Mouse (Mus musculus) forebrain, embryonic 16.5 days (tissue): ENCODE results near the gene Fmnl2. TPM values are rescaled to one million over a fixed set of nuclear protein-coding genes. Genes with fewer than 3 reads are reported as not detected.

Experiments
- ATAC-seq: fragments of 200-750 bp; cut with Nextera tagmentation; 2 replicates; pipeline ENCODE4 v1.8.0; 2017; ENCODE audit warnings: mild to moderate bottlenecking, moderate library complexity
- H3K27ac ChIP-seq: fragments of 300-500 bp; sonication (generic); 2 replicates; pipeline ENCODE4 v1.5.1; 2014; ENCODE audit warnings: low read length, control low read depth
- H3K27me3 ChIP-seq: fragments of 300-500 bp; sonication (generic); replicated peaks from 2 replicates; pipeline ENCODE4 v1.6.1; 2014; ENCODE audit warnings: low read length; ENCODE audit not compliant: control insufficient read depth, insufficient read depth
- H3K36me3 ChIP-seq: fragments of 300-500 bp; sonication (generic); 2 replicates; pipeline ENCODE4 v1.6.1; 2014; ENCODE audit not compliant: control insufficient read depth, insufficient read depth
- H3K4me1 ChIP-seq: fragments of 300-500 bp; sonication (generic); replicated peaks from 2 replicates; pipeline ENCODE4 v1.6.1; 2014; ENCODE audit warnings: low read length; ENCODE audit not compliant: control insufficient read depth, insufficient read depth
- H3K4me2 ChIP-seq: fragments of 300-500 bp; sonication (generic); 2 replicates; pipeline ENCODE4 v1.6.1; 2014; ENCODE audit warnings: mild to moderate bottlenecking, low read length, control low read depth
- H3K4me3 ChIP-seq: fragments of 300-500 bp; sonication (generic); replicated peaks from 2 replicates; pipeline ENCODE4 v1.5.1; 2014; ENCODE audit warnings: mild to moderate bottlenecking, low read length, control low read depth
- H3K9ac ChIP-seq: fragments of 300-500 bp; sonication (generic); replicated peaks from 2 replicates; pipeline ENCODE4 v1.6.1; 2014; ENCODE audit warnings: low read depth, low read length, control low read depth
- H3K9me3 ChIP-seq: fragments of 300-500 bp; sonication (generic); 2 replicates; pipeline ENCODE4 v1.6.1; 2016; ENCODE audit warnings: low read length; ENCODE audit not compliant: control insufficient read depth
- WGBS: fragments of 180-500 bp; shearing (Covaris S2); extraction: QIAGEN DNeasy Blood & Tissue Kit; methylation state at CpG from one replicate; pipeline ENCODE4 v1.1.7; 2014; 5-methylcytosine and 5-hydroxymethylcytosine counted together
- polyA plus RNA-seq: library from polyadenylated mRNA; unstranded; fragments of >200 nt; fragmentation: Nextera tagmentation; extraction: Ambion mirVana; gene quantifications from 2 replicates; pipeline ENCODE4 v1.2.1, GENCODE M21; 2015

Gene Fmnl2
- polyA plus RNA-seq, 1 experiment from 2014 or later = 15.5 TPM

- no peak for ATAC-seq
- Histone ChIP-seq H3K9ac (no peak overlapping the region), H3K4me1 (peaks cover 12% of the 10 kb centered on the region), H3K27me3 (no peaks in the 10 kb centered on the region), H3K36me3 (no peaks in the 10 kb centered on the region), H3K9me3 (no peaks in the 10 kb centered on the region), H3K4me3 (no peak overlapping the region), H3K4me2 (no peak overlapping the region), H3K27ac (no peak overlapping the region)
- WGBS = 75% methylated on average over 2 of the region's 2 CpGs
Measured at GRCm38 (mm10) chr2:53079693-53080286, 222.1 kb downstream of the Fmnl2 start.

GRCm38 (mm10) chr2:53082045-53082444, 224.4 kb downstream of the Fmnl2 start:
- H3K9me3 ChIP-seq = no peaks in the 10 kb centered on the region
- H3K27me3 ChIP-seq = no peaks in the 10 kb centered on the region
- H3K4me3 ChIP-seq = no peak overlapping the region
- no peaks in the 10 kb centered on the region for H3K36me3 ChIP-seq
- H3K9ac ChIP-seq = no peak overlapping the region
- H3K4me1 ChIP-seq = peaks cover 10% of the 10 kb centered on the region
- WGBS = 41% methylated on average over 4 of the region's 4 CpGs
- ATAC-seq = peak; percentile 44
- no peak overlapping the region for H3K4me2 ChIP-seq
- no peak overlapping the region for H3K27ac ChIP-seq

GRCm38 (mm10) chr2:53082501-53082900, 224.8 kb downstream of the Fmnl2 start:
- 31% methylated on average over 5 of the region's 5 CpGs for WGBS
- H3K36me3 ChIP-seq = no peaks in the 10 kb centered on the region
- no peak overlapping the region for H3K4me3 ChIP-seq
- H3K9me3 ChIP-seq = no peaks in the 10 kb centered on the region
- no peaks in the 10 kb centered on the region for H3K27me3 ChIP-seq
- no peak overlapping the region for H3K9ac ChIP-seq
- ATAC-seq = peak; percentile 74
- H3K4me2 ChIP-seq = no peak overlapping the region
- no peak overlapping the region for H3K27ac ChIP-seq
- H3K4me1 ChIP-seq = peaks cover 10% of the 10 kb centered on the region

GRCm38 (mm10) chr2:53083241-53083640, 225.6 kb downstream of the Fmnl2 start:
- WGBS = 17% methylated on average over 1 of the region's 1 CpGs
- Histone ChIP-seq H3K4me2 (no peak overlapping the region), H3K4me1 (peaks cover 10% of the 10 kb centered on the region), H3K9ac (no peak overlapping the region), H3K36me3 (no peaks in the 10 kb centered on the region), H3K27me3 (no peaks in the 10 kb centered on the region), H3K27ac (no peak overlapping the region), H3K4me3 (no peak overlapping the region), H3K9me3 (no peaks in the 10 kb centered on the region)
- ATAC-seq = peak; percentile 49

GRCm38 (mm10) chr2:53085617-53086202, 228.1 kb downstream of the Fmnl2 start:
- Histone ChIP-seq H3K27ac (no peak overlapping the region), H3K4me3 (no peak overlapping the region), H3K4me1 (peaks cover 10% of the 10 kb centered on the region), H3K9me3 (no peaks in the 10 kb centered on the region), H3K36me3 (no peaks in the 10 kb centered on the region), H3K4me2 (no peak overlapping the region), H3K27me3 (no peaks in the 10 kb centered on the region), H3K9ac (no peak overlapping the region)
- no peak for ATAC-seq
- WGBS = 54% methylated on average over 9 of the region's 9 CpGs

GRCm38 (mm10) chr2:53088744-53089143, 231.1 kb downstream of the Fmnl2 start:
- Histone ChIP-seq H3K4me1 (no peaks in the 10 kb centered on the region), H3K9me3 (no peaks in the 10 kb centered on the region), H3K27me3 (no peaks in the 10 kb centered on the region), H3K36me3 (no peaks in the 10 kb centered on the region), H3K27ac (no peak overlapping the region), H3K4me2 (no peak overlapping the region), H3K4me3 (no peak overlapping the region), H3K9ac (no peak overlapping the region)
- ATAC-seq = no peak
- WGBS = 90% methylated on average over 3 of the region's 3 CpGs

- no peaks in the 10 kb centered on the region for H3K36me3 ChIP-seq
- H3K27ac ChIP-seq = no peak overlapping the region
- H3K4me1 ChIP-seq = no peaks in the 10 kb centered on the region
- no peak overlapping the region for H3K9ac ChIP-seq
- H3K4me2 ChIP-seq = no peak overlapping the region
- WGBS = 92% methylated on average over 9 of the region's 9 CpGs
- no peak for ATAC-seq
- no peaks in the 10 kb centered on the region for H3K27me3 ChIP-seq
- no peaks in the 10 kb centered on the region for H3K9me3 ChIP-seq
- H3K4me3 ChIP-seq = no peak overlapping the region
Measured at GRCm38 (mm10) chr2:53095031-53095430, 237.4 kb downstream of the Fmnl2 start.

GRCm38 (mm10) chr2:53095489-53095888, 237.8 kb downstream of the Fmnl2 start:
- Histone ChIP-seq H3K4me1 (no peaks in the 10 kb centered on the region), H3K4me3 (no peak overlapping the region), H3K27me3 (no peaks in the 10 kb centered on the region), H3K9ac (no peak overlapping the region), H3K9me3 (no peaks in the 10 kb centered on the region), H3K4me2 (no peak overlapping the region), H3K27ac (no peak overlapping the region), H3K36me3 (no peaks in the 10 kb centered on the region)
- ATAC-seq = no peak
- WGBS = 96% methylated on average over 3 of the region's 3 CpGs

GRCm38 (mm10) chr2:53100093-53100492, 242.4 kb downstream of the Fmnl2 start:
- Histone ChIP-seq H3K9me3 (no peaks in the 10 kb centered on the region), H3K4me2 (no peak overlapping the region), H3K9ac (no peak overlapping the region), H3K36me3 (peaks cover 3% of the 10 kb centered on the region), H3K4me1 (no peaks in the 10 kb centered on the region), H3K27ac (no peak overlapping the region), H3K4me3 (no peak overlapping the region), H3K27me3 (no peaks in the 10 kb centered on the region)
- ATAC-seq = peak; percentile 70
- 19% methylated on average over 2 of the region's 2 CpGs for WGBS
